Mouse (Mus musculus): ENCODE measurements around the gene Snd1. TPM values are rescaled to one million over a fixed set of nuclear protein-coding genes. Genes with fewer than 3 reads are reported as not detected.

The Snd1 gene
- polyA plus RNA-seq, 1 experiment from 2014 or later: 70.5 TPM

- Histone ChIP-seq H3K9ac (no peak overlapping the region), H3K9me3 (replicated peaks) (no peaks in the 10 kb centered on the region), H3K4me1 (replicated peaks) (peaks cover 34% of the 10 kb centered on the region), H3K36me3 (no peaks in the 10 kb centered on the region), H3K27me3 (no peaks in the 10 kb centered on the region), H3K4me2 (no peak overlapping the region), H3K4me3 (no peak overlapping the region), H3K27ac (no peak overlapping the region)
- no peak for ATAC-seq (replicated peaks; ENCODE audit: insufficient number of reproducible peaks, insufficient read depth, low FRiP score, low read depth)
- WGBS: 74% methylated on average over 8 of the region's 8 CpGs
These were observed 206.8 kb downstream of the Snd1 start for GRCm38 (mm10) chr6:28681521-28682457.

- ATAC-seq (replicated peaks; ENCODE audit: insufficient number of reproducible peaks, insufficient read depth, low FRiP score, low read depth): no peak
- Histone ChIP-seq H3K4me3 (no peak overlapping the region), H3K27me3 (no peaks in the 10 kb centered on the region), H3K4me1 (replicated peaks) (peaks cover 28% of the 10 kb centered on the region), H3K4me2 (no peak overlapping the region), H3K9me3 (replicated peaks) (no peaks in the 10 kb centered on the region), H3K36me3 (no peaks in the 10 kb centered on the region), H3K27ac (no peak overlapping the region), H3K9ac (no peak overlapping the region)
- 71% methylated on average over 3 of the region's 3 CpGs for WGBS
These were observed 210.1 kb downstream of the Snd1 start for GRCm38 (mm10) chr6:28685052-28685451.

- no peak overlapping the region for H3K4me3 ChIP-seq
- no peak overlapping the region for H3K4me2 ChIP-seq
- no peak overlapping the region for H3K27ac ChIP-seq
- H3K4me1 ChIP-seq (replicated peaks): peaks cover 21% of the 10 kb centered on the region
- H3K36me3 ChIP-seq: no peaks in the 10 kb centered on the region
- H3K27me3 ChIP-seq: no peaks in the 10 kb centered on the region
- 52% methylated on average over 5 of the region's 5 CpGs for WGBS
- no peak overlapping the region for H3K9ac ChIP-seq
- H3K9me3 ChIP-seq (replicated peaks): no peaks in the 10 kb centered on the region
- no peak for ATAC-seq (replicated peaks; ENCODE audit: insufficient number of reproducible peaks, insufficient read depth, low FRiP score, low read depth)
These were observed 210.8 kb downstream of the Snd1 start for GRCm38 (mm10) chr6:28685745-28686144.

GRCm38 (mm10) chr6:28687776-28688175 is 212.8 kb downstream of the Snd1 start:
- H3K36me3 ChIP-seq: no peaks in the 10 kb centered on the region
- H3K4me1 ChIP-seq (replicated peaks): peaks cover 8% of the 10 kb centered on the region
- no peak for ATAC-seq (replicated peaks; ENCODE audit: insufficient number of reproducible peaks, insufficient read depth, low FRiP score, low read depth)
- no peak overlapping the region for H3K4me3 ChIP-seq
- H3K4me2 ChIP-seq: no peak overlapping the region
- H3K9ac ChIP-seq: no peak overlapping the region
- no peaks in the 10 kb centered on the region for H3K9me3 ChIP-seq (replicated peaks)
- H3K27ac ChIP-seq: no peak overlapping the region
- 80% methylated on average over 5 of the region's 5 CpGs for WGBS
- no peaks in the 10 kb centered on the region for H3K27me3 ChIP-seq

- H3K27me3 ChIP-seq: no peaks in the 10 kb centered on the region
- no peak overlapping the region for H3K9ac ChIP-seq
- H3K9me3 ChIP-seq (replicated peaks): no peaks in the 10 kb centered on the region
- no peak overlapping the region for H3K4me2 ChIP-seq
- ATAC-seq (replicated peaks; ENCODE audit: insufficient number of reproducible peaks, insufficient read depth, low FRiP score, low read depth): no peak
- no peaks in the 10 kb centered on the region for H3K36me3 ChIP-seq
- H3K4me1 ChIP-seq (replicated peaks): no peaks in the 10 kb centered on the region
- no peak overlapping the region for H3K4me3 ChIP-seq
- no peak overlapping the region for H3K27ac ChIP-seq
These were observed 217.7 kb downstream of the Snd1 start for GRCm38 (mm10) chr6:28692659-28693058.

GRCm38 (mm10) chr6:28697214-28697613 is 222.3 kb downstream of the Snd1 start:
- H3K9me3 ChIP-seq (replicated peaks): no peaks in the 10 kb centered on the region
- WGBS: 87% methylated on average over 3 of the region's 3 CpGs
- ATAC-seq (replicated peaks; ENCODE audit: insufficient number of reproducible peaks, insufficient read depth, low FRiP score, low read depth): no peak

GRCm38 (mm10) chr6:28704612-28705011 is 229.7 kb downstream of the Snd1 start:
- Histone ChIP-seq H3K27ac (peak overlapping the region; percentile 13; the same call in 1 of the 2 replicates), H3K9ac (no peak overlapping the region), H3K36me3 (0 out of 2 replicates have a peak, but pooled peaks cover 5% of the 10 kb centered on the region), H3K9me3 (replicated peaks) (no peaks in the 10 kb centered on the region), H3K4me3 (no peak overlapping the region), H3K27me3 (no peaks in the 10 kb centered on the region), H3K4me2 (no peak overlapping the region), H3K4me1 (replicated peaks) (peaks cover 33% of the 10 kb centered on the region)
- WGBS: 25% methylated on average over 6 of the region's 6 CpGs
- no peak for ATAC-seq (replicated peaks; ENCODE audit: insufficient number of reproducible peaks, insufficient read depth, low FRiP score, low read depth)

More at GRCm38 (mm10) chr6:28697214-28697613, 222.3 kb downstream of the Snd1 start:
- H3K4me3 ChIP-seq: no peak overlapping the region
- H3K27me3 ChIP-seq: no peaks in the 10 kb centered on the region
- no peaks in the 10 kb centered on the region for H3K4me1 ChIP-seq (replicated peaks)
- no peak overlapping the region for H3K9ac ChIP-seq
- H3K4me2 ChIP-seq: no peak overlapping the region
- H3K36me3 ChIP-seq: no peaks in the 10 kb centered on the region
- no peak overlapping the region for H3K27ac ChIP-seq

- Histone ChIP-seq H3K27ac (0 out of 2 replicates have a peak overlapping the region, but pooled peaks have one; percentile 13), H3K4me1 (replicated peaks) (peaks cover 33% of the 10 kb centered on the region), H3K4me2 (no peak overlapping the region)
These were observed 230.6 kb downstream of the Snd1 start for GRCm38 (mm10) chr6:28705384-28706107.

GRCm38 (mm10) chr6:28706108-28706975 is 231.4 kb downstream of the Snd1 start:
- WGBS: 50% methylated on average over 8 of the region's 8 CpGs
- H3K27ac ChIP-seq: peak overlapping the region; percentile 13; the same call in 1 of the 2 replicates
- H3K4me2 ChIP-seq: no peak overlapping the region
- no peak for ATAC-seq (replicated peaks; ENCODE audit: insufficient number of reproducible peaks, insufficient read depth, low FRiP score, low read depth)
- H3K27me3 ChIP-seq: no peaks in the 10 kb centered on the region
- H3K4me3 ChIP-seq: no peak overlapping the region
- H3K4me1 ChIP-seq (replicated peaks): peaks cover 33% of the 10 kb centered on the region
- no peak overlapping the region for H3K9ac ChIP-seq
- no peaks in the 10 kb centered on the region for H3K9me3 ChIP-seq (replicated peaks)
- 0 out of 2 replicates have a peak, but pooled peaks cover 5% of the 10 kb centered on the region for H3K36me3 ChIP-seq

More at GRCm38 (mm10) chr6:28705384-28706107, 230.6 kb downstream of the Snd1 start:
- no peak overlapping the region for H3K9ac ChIP-seq
- 0 out of 2 replicates have a peak, but pooled peaks cover 5% of the 10 kb centered on the region for H3K36me3 ChIP-seq
- H3K9me3 ChIP-seq (replicated peaks): no peaks in the 10 kb centered on the region
- no peak overlapping the region for H3K4me3 ChIP-seq
- no peak for ATAC-seq (replicated peaks; ENCODE audit: insufficient number of reproducible peaks, insufficient read depth, low FRiP score, low read depth)
- H3K27me3 ChIP-seq: no peaks in the 10 kb centered on the region
- WGBS: 35% methylated on average over 6 of the region's 6 CpGs

GRCm38 (mm10) chr6:28706976-28707592 is 232.1 kb downstream of the Snd1 start:
- Histone ChIP-seq H3K4me3 (no peak overlapping the region), H3K27ac (peak overlapping the region; percentile 32; the same call in 1 of the 2 replicates), H3K36me3 (0 out of 2 replicates have a peak, but pooled peaks cover 5% of the 10 kb centered on the region), H3K4me1 (replicated peaks) (peaks cover 33% of the 10 kb centered on the region), H3K9ac (no peak overlapping the region), H3K4me2 (no peak overlapping the region), H3K27me3 (no peaks in the 10 kb centered on the region), H3K9me3 (replicated peaks) (no peaks in the 10 kb centered on the region)
- peak; percentile 73 for ATAC-seq (replicated peaks; ENCODE audit: insufficient number of reproducible peaks, insufficient read depth, low FRiP score, low read depth)
- WGBS: 38% methylated on average over 12 of the region's 12 CpGs
